Mouse (Mus musculus): ENCODE measurements around the gene Rrp12.
"Not testable (repeated sequence)": the region's sequence is repeated elsewhere in the genome, so short reads cannot be mapped to it uniquely, and the experiment has no call there.

The Rrp12 gene

GRCm38 (mm10) chr19:41895460-41896318 lies at the start of gene Rrp12:
TSS of gene Rrp12 (minus strand) at chr19:41896173.
- DNase-seq (ENCODE audit: low spot score), result peak; percentile 82

GRCm38 (mm10) chr19:41943841-41944240 lies 47.9 kb upstream of the Rrp12 start:
- DNase-seq (ENCODE audit: low spot score), result no peak

- DNase-seq (ENCODE audit: low spot score), result no peak
These were observed 42.6 kb upstream of the Rrp12 start for GRCm38 (mm10) chr19:41938539-41938938.

GRCm38 (mm10) chr19:41935921-41936320 lies 39.9 kb upstream of the Rrp12 start:
- no peak for DNase-seq (ENCODE audit: low spot score)

GRCm38 (mm10) chr19:41934124-41934523 lies 38.2 kb upstream of the Rrp12 start:
- DNase-seq (ENCODE audit: low spot score), result no peak

GRCm38 (mm10) chr19:41933179-41934086 lies 37.5 kb upstream of the Rrp12 start, which contains the start of the genes Exosc1 and Zdhhc16:
TSS of gene Exosc1 (minus strand) at chr19:41933423.
TSS of gene Zdhhc16 (plus strand) at chr19:41933480.
- DNase-seq (ENCODE audit: low spot score), result peak; percentile 99

GRCm38 (mm10) chr19:41932686-41933085 lies 36.7 kb upstream of the Rrp12 start:
- DNase-seq (ENCODE audit: low spot score), result no peak

- no peak for DNase-seq (ENCODE audit: low spot score)
These were observed 24.6 kb upstream of the Rrp12 start for GRCm38 (mm10) chr19:41920412-41921067.

- DNase-seq (ENCODE audit: low spot score), result no peak
These were observed 23.5 kb upstream of the Rrp12 start for GRCm38 (mm10) chr19:41919471-41919870.

- no peak for DNase-seq (ENCODE audit: low spot score)
These were observed 20.9 kb upstream of the Rrp12 start for GRCm38 (mm10) chr19:41916853-41917252.

- no peak for DNase-seq (ENCODE audit: low spot score)
These were observed 19.3 kb upstream of the Rrp12 start for GRCm38 (mm10) chr19:41915294-41915693.

- not testable (repeated sequence) for DNase-seq (ENCODE audit: low spot score)
These were observed 18.6 kb upstream of the Rrp12 start for GRCm38 (mm10) chr19:41914592-41914882.

- no peak for DNase-seq (ENCODE audit: low spot score)
These were observed 18.0 kb upstream of the Rrp12 start for GRCm38 (mm10) chr19:41913774-41914591.

GRCm38 (mm10) chr19:41912121-41913080 lies 16.4 kb upstream of the Rrp12 start:
- peak; percentile 23 for DNase-seq (ENCODE audit: low spot score)

GRCm38 (mm10) chr19:41911178-41912073 lies 15.5 kb upstream of the Rrp12 start, which contains the start of gene Pgam1:
TSS of gene Pgam1 (plus strand) at chr19:41911923.
- DNase-seq (ENCODE audit: low spot score), result peak; percentile 92

GRCm38 (mm10) chr19:41910396-41910795 lies 14.4 kb upstream of the Rrp12 start:
- no peak for DNase-seq (ENCODE audit: low spot score)

GRCm38 (mm10) chr19:41908736-41909135 lies 12.8 kb upstream of the Rrp12 start:
- no peak for DNase-seq (ENCODE audit: low spot score)

GRCm38 (mm10) chr19:41907079-41907760 lies 11.2 kb upstream of the Rrp12 start:
- no peak for DNase-seq (ENCODE audit: low spot score)

Data from left cerebral cortex, adult 11 months (tissue).